Mouse (Mus musculus) embryo, embryonic 11 days (tissue): ENCODE measurements around the gene Rgmb.

Experiments
- DNase-seq: peaks from one replicate; pipeline ENCODE4 v3.0.0-alpha.2; 2015

Gene Rgmb

GRCm38 (mm10) chr17:15821706-15822105 is 9.1 kb downstream of the Rgmb start:
- DNase-seq: no peak

GRCm38 (mm10) chr17:15820761-15821160 is 10.1 kb downstream of the Rgmb start:
- no peak for DNase-seq

GRCm38 (mm10) chr17:15820146-15820545 is 10.7 kb downstream of the Rgmb start:
- DNase-seq: no peak

GRCm38 (mm10) chr17:15818372-15818771 is 12.5 kb downstream of the Rgmb start:
- no peak for DNase-seq

- no peak for DNase-seq
Observed at GRCm38 (mm10) chr17:15817634-15818033, 13.2 kb downstream of the Rgmb start.

GRCm38 (mm10) chr17:15817096-15817450 is 13.8 kb downstream of the Rgmb start:
- DNase-seq: no peak

- no peak for DNase-seq
Observed at GRCm38 (mm10) chr17:15816379-15817095, 14.3 kb downstream of the Rgmb start.

- no peak for DNase-seq
Observed at GRCm38 (mm10) chr17:15815312-15816018, 15.4 kb downstream of the Rgmb start.

GRCm38 (mm10) chr17:15813658-15814212 is 17.1 kb downstream of the Rgmb start:
- no peak for DNase-seq

GRCm38 (mm10) chr17:15812136-15812778 is 18.6 kb downstream of the Rgmb start:
- no peak for DNase-seq

- DNase-seq: no peak
Observed at GRCm38 (mm10) chr17:15809949-15810348, 20.9 kb downstream of the Rgmb start.

GRCm38 (mm10) chr17:15808468-15809374 is 22.1 kb downstream of the Rgmb start:
- peak; percentile 59 for DNase-seq

GRCm38 (mm10) chr17:15808015-15808414 is 22.8 kb downstream of the Rgmb start:
- no peak for DNase-seq

GRCm38 (mm10) chr17:15807295-15807984 is 23.4 kb downstream of the Rgmb start:
- no peak for DNase-seq

- DNase-seq: no peak
Observed at GRCm38 (mm10) chr17:15804008-15804812, 26.6 kb downstream of the Rgmb start.

GRCm38 (mm10) chr17:15799195-15799793 is 31.5 kb downstream of the Rgmb start:
- no peak for DNase-seq

- no peak for DNase-seq
Observed at GRCm38 (mm10) chr17:15790716-15791115, 40.1 kb downstream of the Rgmb start.

GRCm38 (mm10) chr17:15787036-15787435 is 43.8 kb downstream of the Rgmb start:
- peak; percentile 75 for DNase-seq

GRCm38 (mm10) chr17:15777979-15778378 is 52.9 kb downstream of the Rgmb start:
- no peak for DNase-seq

- DNase-seq: no peak
Observed at GRCm38 (mm10) chr17:15776349-15776748, 54.5 kb downstream of the Rgmb start.
